Comparison of ENCODE assay signal across 9 mouse cellular contexts in the genomic region with DNA sequence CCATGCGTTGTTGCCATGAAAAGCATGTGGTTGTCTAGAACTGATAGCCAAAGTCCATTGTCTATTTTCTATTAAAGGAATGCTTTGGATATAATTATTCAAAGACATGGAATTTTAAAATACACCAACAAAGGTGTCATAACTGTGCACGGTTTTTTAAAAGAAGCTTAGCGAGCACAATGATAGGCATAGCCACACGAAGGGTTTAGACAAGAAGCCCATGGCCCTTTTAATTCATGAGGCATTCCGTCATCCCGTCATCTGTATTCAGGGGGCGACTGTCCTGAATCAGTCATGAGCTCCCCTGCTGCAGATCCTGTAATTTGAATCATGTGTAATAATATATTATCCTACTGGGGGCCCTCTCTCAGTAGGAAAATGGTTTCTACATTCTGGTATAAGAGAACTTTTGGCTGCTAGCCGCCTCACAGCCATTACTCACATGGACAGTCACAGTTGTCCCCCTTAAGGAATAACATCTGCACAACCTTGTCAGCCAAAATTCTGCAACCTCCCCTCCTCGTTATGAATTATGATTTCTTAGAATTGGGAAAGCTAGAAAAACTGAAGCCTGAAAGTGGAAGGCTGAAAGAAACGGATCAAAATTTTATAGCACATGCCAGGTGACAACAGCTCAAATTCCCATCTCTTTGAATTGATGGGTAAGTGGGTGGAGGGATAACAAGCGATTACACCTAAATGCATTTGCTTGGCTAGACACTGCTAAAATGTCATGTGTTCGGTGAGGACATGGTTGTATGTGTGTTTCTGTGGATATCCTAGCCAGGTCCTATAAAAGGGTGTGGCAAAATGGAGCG.
A peak's percentile ranks its signal among the peaks of the same experiment; 100 is the strongest.
DNase-seq lines count a peak whose midpoint lies in the region; ATAC-seq and TF ChIP-seq lines count a peak whose summit lies in the region.
"Had no signal": no experiment of that assay in that cellular context is flagged by ENCODE, and none has a peak within 500 bp of the region (broad histone marks: within the 10 kb centered on the region; RNA-seq: fewer than 3 reads in every experiment).

No protein-coding gene starts in this region.

- H3K4me1 ChIP-seq in kidney, postnatal 0 days (replicated peaks; ENCODE audit: insufficient read depth, low read length) = no peaks in the 10 kb centered on the region
- peaks cover 34% of the 10 kb centered on the region for H3K4me1 ChIP-seq in embryonic facial prominence, embryonic 13.5 days
- peaks cover 19% of the 10 kb centered on the region for H3K4me1 ChIP-seq in neural tube, embryonic 12.5 days
- no peaks in the 10 kb centered on the region for H3K4me1 ChIP-seq in liver, embryonic 11.5 days (replicated peaks; ENCODE audit: control insufficient read depth, insufficient read depth, low read length)

- H3K27ac ChIP-seq in kidney, postnatal 0 days = no peak overlapping the region
- peak overlapping the region; percentile 40; the same call in 1 of the 2 replicates for H3K27ac ChIP-seq in embryonic facial prominence, embryonic 13.5 days
- peak overlapping the region; percentile 96 for H3K27ac ChIP-seq in layer of hippocampus, adult 2 months
- H3K27ac ChIP-seq in neural tube, embryonic 12.5 days = peak overlapping the region; percentile 76
- no peak overlapping the region for H3K27ac ChIP-seq in liver, embryonic 11.5 days (ENCODE audit: low read depth, low read length)
- H3K27ac ChIP-seq: limb, embryonic 12.5 days had no signal

- no peak for ATAC-seq in kidney, postnatal 0 days (replicated peaks; ENCODE audit: low FRiP score, low read depth)
- no peak for ATAC-seq in embryonic facial prominence, embryonic 13.5 days (ENCODE audit: insufficient number of reproducible peaks, insufficient read depth, low FRiP score, low TSS enrichment, low read depth)
- peak; percentile 23 for ATAC-seq in neural tube, embryonic 12.5 days (ENCODE audit: low FRiP score, low read depth)
- no peak for ATAC-seq in megakaryocyte-erythroid progenitor cell, adult 5-6 weeks (replicated peaks; ENCODE audit: low FRiP score, low TSS enrichment, poor library complexity, severe bottlenecking)
- no peak for ATAC-seq in liver, embryonic 11.5 days (replicated peaks; ENCODE audit: low FRiP score)

- H3K4me3 ChIP-seq in kidney, postnatal 0 days (replicated peaks; ENCODE audit: low read depth, low read length) = no peak overlapping the region
- H3K4me3 ChIP-seq in embryonic facial prominence, embryonic 13.5 days = no peak overlapping the region; the same call in 1 of the 2 replicates
- peak overlapping the region; percentile 53 for H3K4me3 ChIP-seq in layer of hippocampus, adult 2 months
- peak overlapping the region; percentile 24 for H3K4me3 ChIP-seq in neural tube, embryonic 12.5 days
- H3K4me3 ChIP-seq in liver, embryonic 11.5 days (ENCODE audit: low read depth, low read length) = no peak overlapping the region
- H3K4me3 ChIP-seq: limb, embryonic 12.5 days had no signal

- H3K27me3 ChIP-seq in kidney, postnatal 0 days (ENCODE audit: insufficient read depth, low read length) = no peaks in the 10 kb centered on the region
- no peaks in the 10 kb centered on the region for H3K27me3 ChIP-seq in embryonic facial prominence, embryonic 13.5 days
- no peaks in the 10 kb centered on the region for H3K27me3 ChIP-seq in neural tube, embryonic 12.5 days (replicated peaks)
- H3K27me3 ChIP-seq in liver, embryonic 11.5 days (replicated peaks; ENCODE audit: control insufficient read depth, insufficient read depth, low read length) = no peaks in the 10 kb centered on the region
- H3K27me3 ChIP-seq: limb, embryonic 12.5 days had no signal

- TF ChIP-seq CTCF in kidney, postnatal 0 days (IDR thresholded peaks at IDR 0.05; ENCODE audit: low read depth) = no peak
- 0 out of 2 replicates have a peak, but pooled peaks have one; percentile 4 for TF ChIP-seq CTCF in layer of hippocampus, adult 2 months (conservative IDR thresholded peaks at IDR 0.05)

- H3K9me3 ChIP-seq in kidney, postnatal 0 days (replicated peaks; ENCODE audit: low read length) = no peaks in the 10 kb centered on the region
- H3K9me3 ChIP-seq in embryonic facial prominence, embryonic 13.5 days = no peaks in the 10 kb centered on the region
- H3K9me3 ChIP-seq in neural tube, embryonic 12.5 days = no peaks in the 10 kb centered on the region
- H3K9me3 ChIP-seq in liver, embryonic 11.5 days (ENCODE audit: control insufficient read depth, low read length) = no peaks in the 10 kb centered on the region
- H3K9me3 ChIP-seq: limb, embryonic 12.5 days had no signal

- peak; percentile 71 for DNase-seq in kidney, postnatal 0 days (ENCODE audit: low spot score)
- no peak for DNase-seq in kidney, postnatal 25 days
- DNase-seq in layer of hippocampus, adult 2 months (ENCODE audit: low spot score in 2 of 2) = peak; percentile 30 to 33
- DNase-seq in gastrocnemius, postnatal 25 days = no peak
- no peak for DNase-seq in liver, embryonic 11.5 days (ENCODE audit: low spot score)

- H3K4me2 ChIP-seq in kidney, postnatal 0 days (ENCODE audit: low read length) = peak overlapping the region; percentile 6; the same call in 1 of the 2 replicates
- H3K4me2 ChIP-seq in embryonic facial prominence, embryonic 13.5 days = peak overlapping the region; percentile 57
- H3K4me2 ChIP-seq in neural tube, embryonic 12.5 days (replicated peaks) = peak overlapping the region; percentile 52
- no peak overlapping the region for H3K4me2 ChIP-seq in liver, embryonic 11.5 days
- H3K4me2 ChIP-seq: limb, embryonic 12.5 days had no signal

- H3K36me3 ChIP-seq in kidney, postnatal 0 days (ENCODE audit: insufficient read depth, low read length) = no peaks in the 10 kb centered on the region
- H3K36me3 ChIP-seq in embryonic facial prominence, embryonic 13.5 days = no peaks in the 10 kb centered on the region
- no peaks in the 10 kb centered on the region for H3K36me3 ChIP-seq in neural tube, embryonic 12.5 days
- no peaks in the 10 kb centered on the region for H3K36me3 ChIP-seq in liver, embryonic 11.5 days (ENCODE audit: control insufficient read depth, insufficient read depth, low read length)
- H3K36me3 ChIP-seq: limb, embryonic 12.5 days had no signal

- H3K9ac ChIP-seq in kidney, postnatal 0 days (ENCODE audit: low read depth, low read length) = no peak overlapping the region
- no peak overlapping the region for H3K9ac ChIP-seq in embryonic facial prominence, embryonic 13.5 days
- H3K9ac ChIP-seq in neural tube, embryonic 12.5 days = peak overlapping the region; percentile 46; the same call in 1 of the 2 replicates
- H3K9ac ChIP-seq in liver, embryonic 11.5 days (ENCODE audit: low read depth, low read length) = no peak overlapping the region
- H3K9ac ChIP-seq: limb, embryonic 12.5 days had no signal

- 54% methylated on average over 13 of the region's 13 CpGs for WGBS in kidney, postnatal 0 days
- WGBS in embryonic facial prominence, embryonic 13.5 days = 46% methylated on average over 13 of the region's 13 CpGs
- 25% methylated on average over 13 of the region's 13 CpGs for WGBS in neural tube, embryonic 12.5 days
- 76% methylated on average over 13 of the region's 13 CpGs for WGBS in liver, embryonic 11.5 days

Comparison
In these comparisons a context has a peak if more than half of its experiments do, and no peak if none do; other contexts are left out.
1. DNase-seq: peak in kidney, postnatal 0 days (single experiment) and layer of hippocampus, adult 2 months (2 of 2); none in kidney, postnatal 25 days (0 of 2), gastrocnemius, postnatal 25 days (single experiment) and liver, embryonic 11.5 days (single experiment).
2. H3K27ac ChIP-seq: peak in embryonic facial prominence, embryonic 13.5 days (single experiment), layer of hippocampus, adult 2 months (single experiment) and neural tube, embryonic 12.5 days (single experiment); none in kidney, postnatal 0 days (single experiment) and liver, embryonic 11.5 days (single experiment).
3. H3K4me3 ChIP-seq: peak in layer of hippocampus, adult 2 months (single experiment) and neural tube, embryonic 12.5 days (single experiment); none in kidney, postnatal 0 days (single experiment), embryonic facial prominence, embryonic 13.5 days (single experiment) and liver, embryonic 11.5 days (single experiment).